Mouse (Mus musculus): ENCODE measurements around the gene Mmrn2. TPM values are rescaled to one million over a fixed set of nuclear protein-coding genes. Genes with fewer than 3 reads are reported as not detected.

Mmrn2 gene
- total RNA-seq, 1 experiment from 2014 or later, result not detected

- ATAC-seq (ENCODE audit: extremely low read depth, insufficient number of reproducible peaks, low FRiP score, poor library complexity, severe bottlenecking), result no peak
These were observed 73.1 kb downstream of the Mmrn2 start for GRCm38 (mm10) chr14:34448398-34448797.

GRCm38 (mm10) chr14:34449807-34450206 lies 74.5 kb downstream of the Mmrn2 start:
- no peak for ATAC-seq (ENCODE audit: extremely low read depth, insufficient number of reproducible peaks, low FRiP score, poor library complexity, severe bottlenecking)

GRCm38 (mm10) chr14:34450451-34450850 lies 75.2 kb downstream of the Mmrn2 start:
- no peak for ATAC-seq (ENCODE audit: extremely low read depth, insufficient number of reproducible peaks, low FRiP score, poor library complexity, severe bottlenecking)

GRCm38 (mm10) chr14:34451872-34452271 lies 76.6 kb downstream of the Mmrn2 start:
- ATAC-seq (ENCODE audit: extremely low read depth, insufficient number of reproducible peaks, low FRiP score, poor library complexity, severe bottlenecking), result no peak

- ATAC-seq (ENCODE audit: extremely low read depth, insufficient number of reproducible peaks, low FRiP score, poor library complexity, severe bottlenecking), result no peak
These were observed 78.4 kb downstream of the Mmrn2 start for GRCm38 (mm10) chr14:34453648-34454047.

Other genes with a start within 250 kb of the Mmrn2 start
- gene Npy4r, start 223.0 kb upstream of the Mmrn2 start, total RNA-seq (2017), result not detected in 2 replicates
- not detected in 2 replicates for gene Gprin2, start 173.8 kb upstream of the Mmrn2 start, total RNA-seq (2017)
- not detected in 2 replicates for gene Syt15, start 155.9 kb upstream of the Mmrn2 start, total RNA-seq (2017)
- 29.7 TPM in 2 replicates for gene Shld2, start 65.0 kb upstream of the Mmrn2 start, total RNA-seq (2017)
- gene Glud1, start 64.7 kb upstream of the Mmrn2 start, total RNA-seq (2017), result 225 and 241 TPM in 2 replicates
- not detected in 2 replicates for gene Fam25c, start 20.0 kb upstream of the Mmrn2 start, total RNA-seq (2017)
- gene Sncg, start 676 bp upstream of the Mmrn2 start, total RNA-seq (2017), result not detected in 2 replicates
- gene Bmpr1a, start 127.9 kb downstream of the Mmrn2 start, total RNA-seq (2017), result 5.5 and 5.9 TPM in 2 replicates
- gene 9230112D13Rik, start 147.3 kb downstream of the Mmrn2 start, total RNA-seq (2017), result not detected in 2 replicates
- 0.12 TPM in 1 of 2 replicates, not detected in the other for gene Ldb3, start 213.2 kb downstream of the Mmrn2 start, total RNA-seq (2017)
- gene Opn4, start 224.7 kb downstream of the Mmrn2 start, total RNA-seq (2017), result not detected in 2 replicates

Data from neutrophil, adult 5-6 weeks (primary cell).